Mouse (Mus musculus): ENCODE measurements around the gene Fbxo24.

- TF ChIP-seq POLR2A (IDR thresholded peaks at IDR 0.05; ENCODE audit: borderline replicate concordance, insufficient read depth, low read length) (no peak), CTCF (IDR thresholded peaks at IDR 0.05; ENCODE audit: borderline replicate concordance, insufficient read depth, low read depth, low read length) (no peak)
Observed at GRCm38 (mm10) chr5:137671443-137672240, 42.8 kb upstream of the Fbxo24 start.

Data from cerebellum, adult 2 months (tissue).